Mouse (Mus musculus) neural tube, embryonic 11.5 days (tissue): ENCODE measurements around the gene Slc4a4. TPM values are rescaled to one million over a fixed set of nuclear protein-coding genes. Genes with fewer than 3 reads are reported as not detected.

Experiments
- ATAC-seq: fragments of 200-750 bp; cut with Nextera tagmentation; 2 replicates; pipeline ENCODE4 v1.8.0; 2017; ENCODE audit warnings: moderate number of reproducible peaks, mild to moderate bottlenecking, moderate TSS enrichment, moderate library complexity; ENCODE audit not compliant: insufficient read depth, low FRiP score, low TSS enrichment
- DNase-seq: peaks from one replicate; pipeline ENCODE4 v3.0.0-alpha.2; 2015; ENCODE audit warnings: low spot score
- H3K27ac ChIP-seq: fragments of 300-500 bp; sonication (generic); 2 replicates; pipeline ENCODE4 v1.5.1; 2014; ENCODE audit warnings: low read depth, mild to moderate bottlenecking, low read length
- H3K27me3 ChIP-seq: fragments of 300-500 bp; sonication (generic); 2 replicates; pipeline ENCODE4 v1.6.1; 2014; ENCODE audit warnings: mild to moderate bottlenecking, low read length, mixed read lengths; ENCODE audit not compliant: control insufficient read depth, insufficient read depth
- H3K36me3 ChIP-seq: fragments of 300-500 bp; sonication (generic); 2 replicates; pipeline ENCODE4 v1.6.1; 2014; ENCODE audit warnings: mild to moderate bottlenecking, low read length, moderate library complexity, mixed read lengths; ENCODE audit not compliant: control insufficient read depth, insufficient read depth
- H3K4me1 ChIP-seq: fragments of 300-500 bp; sonication (generic); 2 replicates; pipeline ENCODE4 v1.6.1; 2014; ENCODE audit warnings: low read length, mixed read lengths; ENCODE audit not compliant: control insufficient read depth, insufficient read depth
- H3K4me2 ChIP-seq: fragments of 300-500 bp; sonication (generic); 2 replicates; pipeline ENCODE4 v1.6.1; 2014; ENCODE audit warnings: low read depth, mild to moderate bottlenecking, moderate library complexity
- H3K4me3 ChIP-seq: fragments of 300-500 bp; sonication (generic); 2 replicates; pipeline ENCODE4 v1.5.1; 2014; ENCODE audit warnings: low read depth, low read length
- H3K9ac ChIP-seq: fragments of 300-500 bp; sonication (generic); 2 replicates; pipeline ENCODE4 v1.6.1; 2014; ENCODE audit warnings: mild to moderate bottlenecking, low read length
- H3K9me3 ChIP-seq: fragments of 300-500 bp; sonication (generic); 2 replicates; pipeline ENCODE4 v1.6.1; 2016; ENCODE audit warnings: low read length; ENCODE audit not compliant: control insufficient read depth
- WGBS: fragments of 180-500 bp; shearing (Covaris S2); extraction: QIAGEN DNeasy Blood & Tissue Kit; methylation state at CpG from one replicate; pipeline ENCODE4 v1.1.7; 2014; 5-methylcytosine and 5-hydroxymethylcytosine counted together
- polyA plus RNA-seq: library from polyadenylated mRNA; unstranded; fragments of >200 nt; fragmentation: Nextera tagmentation; extraction: Ambion mirVana; gene quantifications from 2 replicates; pipeline ENCODE4 v1.2.1, GENCODE M21; 2014

Slc4a4 gene
- polyA plus RNA-seq, 1 experiment from 2014 or later, result 1.7 TPM

GRCm38 (mm10) chr5:89278309-89278708 is 391.7 kb downstream of the Slc4a4 start:
- Histone ChIP-seq H3K9ac (no peak overlapping the region), H3K9me3 (no peaks in the 10 kb centered on the region), H3K36me3 (no peaks in the 10 kb centered on the region), H3K4me3 (no peak overlapping the region), H3K27me3 (no peaks in the 10 kb centered on the region), H3K4me1 (no peaks in the 10 kb centered on the region), H3K27ac (no peak overlapping the region), H3K4me2 (no peak overlapping the region)
- ATAC-seq, result no peak
- no peak for DNase-seq

GRCm38 (mm10) chr5:89280312-89280863 is 393.8 kb downstream of the Slc4a4 start:
- no peaks in the 10 kb centered on the region for H3K9me3 ChIP-seq
- H3K4me3 ChIP-seq, result no peak overlapping the region
- H3K4me1 ChIP-seq, result no peaks in the 10 kb centered on the region
- DNase-seq (no peak), ATAC-seq (no peak)
- no peak overlapping the region for H3K4me2 ChIP-seq
- no peak overlapping the region for H3K9ac ChIP-seq
- H3K36me3 ChIP-seq, result no peaks in the 10 kb centered on the region
- H3K27ac ChIP-seq, result no peak overlapping the region
- 80% methylated on average over 3 of the region's 3 CpGs for WGBS
- H3K27me3 ChIP-seq, result no peaks in the 10 kb centered on the region

Other genes starting within 250 kb of the Slc4a4 start
- gene Grsf1, start 210.6 kb upstream of the Slc4a4 start, polyA plus RNA-seq, result 105 and 108 TPM in 2 replicates
- gene Mob1b, start 166.0 kb upstream of the Slc4a4 start, polyA plus RNA-seq, result 15.6 and 16.2 TPM in 2 replicates
- gene Dck, start 121.8 kb upstream of the Slc4a4 start, polyA plus RNA-seq, result 118 and 119 TPM in 2 replicates